Mouse (Mus musculus): ENCODE measurements around the gene Cdkal1. TPM values are rescaled to one million over a fixed set of nuclear protein-coding genes. Genes with fewer than 3 reads are reported as not detected.

Cdkal1 gene
- polyA plus RNA-seq, 1 experiment from 2014 or later = 8.7 TPM

GRCm38 (mm10) chr13:29359341-29359740, 496.1 kb downstream of the Cdkal1 start:
- TF ChIP-seq EP300 (IDR thresholded peaks at IDR 0.05; ENCODE audit: low read depth) = no peak
- TF ChIP-seq CTCF (IDR thresholded peaks at IDR 0.05; ENCODE audit: low read depth) = no peak
- WGBS (ENCODE audit: insufficient replicate concordance) = 53% methylated on average over 1 of the region's 1 CpGs
- H3K9me3 ChIP-seq (ENCODE audit: low read length) = no peaks in the 10 kb centered on the region
- no peaks in the 10 kb centered on the region for H3K36me3 ChIP-seq (replicated peaks; ENCODE audit: insufficient read depth, low read length)
- H3K4me1 ChIP-seq (ENCODE audit: insufficient read depth) = peaks cover 2% of the 10 kb centered on the region; the same call in 1 of the 2 replicates
- H3K9ac ChIP-seq (replicated peaks) = no peak overlapping the region
- ATAC-seq (no peak), DNase-seq (no peak)
- no peak overlapping the region for H3K4me2 ChIP-seq (ENCODE audit: low read depth, low read length)
- H3K27me3 ChIP-seq (ENCODE audit: insufficient read depth, low read length) = no peaks in the 10 kb centered on the region
- H3K4me3 ChIP-seq (ENCODE audit: low read depth, low read length) = no peak overlapping the region
- H3K27ac ChIP-seq (ENCODE audit: low read depth) = no peak overlapping the region

GRCm38 (mm10) chr13:29357483-29357882, 498.0 kb downstream of the Cdkal1 start:
- no peak for TF ChIP-seq CTCF (IDR thresholded peaks at IDR 0.05; ENCODE audit: low read depth)
- no peak for TF ChIP-seq EP300 (IDR thresholded peaks at IDR 0.05; ENCODE audit: low read depth)
- Histone ChIP-seq H3K27me3 (ENCODE audit: insufficient read depth, low read length) (no peaks in the 10 kb centered on the region), H3K9ac (replicated peaks) (no peak overlapping the region), H3K36me3 (replicated peaks; ENCODE audit: insufficient read depth, low read length) (no peaks in the 10 kb centered on the region), H3K4me2 (ENCODE audit: low read depth, low read length) (no peak overlapping the region), H3K9me3 (ENCODE audit: low read length) (no peaks in the 10 kb centered on the region), H3K27ac (ENCODE audit: low read depth) (no peak overlapping the region), H3K4me1 (ENCODE audit: insufficient read depth) (peaks cover 2% of the 10 kb centered on the region; the same call in 1 of the 2 replicates), H3K4me3 (ENCODE audit: low read depth, low read length) (no peak overlapping the region)
- ATAC-seq (no peak), DNase-seq (no peak)
- WGBS (ENCODE audit: insufficient replicate concordance) = 76% methylated on average over 5 of the region's 5 CpGs

GRCm38 (mm10) chr13:29356158-29356485, 499.4 kb downstream of the Cdkal1 start:
- no peak overlapping the region for H3K27ac ChIP-seq (ENCODE audit: low read depth)
- DNase-seq = no peak
- H3K4me3 ChIP-seq (ENCODE audit: low read depth, low read length) = no peak overlapping the region
- TF ChIP-seq CTCF (IDR thresholded peaks at IDR 0.05; ENCODE audit: low read depth) (no peak), EP300 (IDR thresholded peaks at IDR 0.05; ENCODE audit: low read depth) (no peak)
- WGBS (ENCODE audit: insufficient replicate concordance) = 68% methylated on average over 10 of the region's 10 CpGs
- H3K4me1 ChIP-seq (ENCODE audit: insufficient read depth) = no peaks in the 10 kb centered on the region; the same call in 1 of the 2 replicates
- H3K27me3 ChIP-seq (ENCODE audit: insufficient read depth, low read length) = no peaks in the 10 kb centered on the region
- ATAC-seq = no peak
- H3K9ac ChIP-seq (replicated peaks) = no peak overlapping the region
- no peaks in the 10 kb centered on the region for H3K9me3 ChIP-seq (ENCODE audit: low read length)
- H3K4me2 ChIP-seq (ENCODE audit: low read depth, low read length) = no peak overlapping the region
- 0 out of 2 replicates have a peak, but pooled peaks cover 3% of the 10 kb centered on the region for H3K36me3 ChIP-seq (replicated peaks; ENCODE audit: insufficient read depth, low read length)

GRCm38 (mm10) chr13:29355484-29356157, 499.9 kb downstream of the Cdkal1 start:
- no peak for DNase-seq
- ATAC-seq = no peak
- H3K9me3 ChIP-seq (ENCODE audit: low read length) = no peaks in the 10 kb centered on the region
- H3K27ac ChIP-seq (ENCODE audit: low read depth) = no peak overlapping the region
- no peak overlapping the region for H3K4me2 ChIP-seq (ENCODE audit: low read depth, low read length)
- TF ChIP-seq EP300 (IDR thresholded peaks at IDR 0.05; ENCODE audit: low read depth) (no peak), CTCF (IDR thresholded peaks at IDR 0.05; ENCODE audit: low read depth) (no peak)
- no peak overlapping the region for H3K4me3 ChIP-seq (ENCODE audit: low read depth, low read length)
- H3K9ac ChIP-seq (replicated peaks) = no peak overlapping the region
- no peaks in the 10 kb centered on the region for H3K27me3 ChIP-seq (ENCODE audit: insufficient read depth, low read length)
- H3K4me1 ChIP-seq (ENCODE audit: insufficient read depth) = no peaks in the 10 kb centered on the region
- 0 out of 2 replicates have a peak, but pooled peaks cover 3% of the 10 kb centered on the region for H3K36me3 ChIP-seq (replicated peaks; ENCODE audit: insufficient read depth, low read length)
- 74% methylated on average over 3 of the region's 3 CpGs for WGBS (ENCODE audit: insufficient replicate concordance)

GRCm38 (mm10) chr13:29354943-29355342, 500.5 kb downstream of the Cdkal1 start:
- DNase-seq (no peak), ATAC-seq (no peak)
- no peaks in the 10 kb centered on the region for H3K9me3 ChIP-seq (ENCODE audit: low read length)
- 0 out of 2 replicates have a peak, but pooled peaks cover 3% of the 10 kb centered on the region for H3K36me3 ChIP-seq (replicated peaks; ENCODE audit: insufficient read depth, low read length)
- H3K4me1 ChIP-seq (ENCODE audit: insufficient read depth) = no peaks in the 10 kb centered on the region
- 88% methylated on average over 4 of the region's 4 CpGs for WGBS (ENCODE audit: insufficient replicate concordance)
- no peak overlapping the region for H3K9ac ChIP-seq (replicated peaks)
- H3K4me3 ChIP-seq (ENCODE audit: low read depth, low read length) = no peak overlapping the region
- H3K4me2 ChIP-seq (ENCODE audit: low read depth, low read length) = no peak overlapping the region
- TF ChIP-seq EP300 (IDR thresholded peaks at IDR 0.05; ENCODE audit: low read depth) = no peak
- no peak for TF ChIP-seq CTCF (IDR thresholded peaks at IDR 0.05; ENCODE audit: low read depth)
- no peak overlapping the region for H3K27ac ChIP-seq (ENCODE audit: low read depth)
- H3K27me3 ChIP-seq (ENCODE audit: insufficient read depth, low read length) = no peaks in the 10 kb centered on the region

- TF ChIP-seq CTCF (IDR thresholded peaks at IDR 0.05; ENCODE audit: low read depth) (no peak), EP300 (IDR thresholded peaks at IDR 0.05; ENCODE audit: low read depth) (no peak)
- Histone ChIP-seq H3K9ac (replicated peaks) (no peak overlapping the region), H3K4me3 (ENCODE audit: low read depth, low read length) (no peak overlapping the region), H3K4me2 (ENCODE audit: low read depth, low read length) (no peak overlapping the region), H3K9me3 (ENCODE audit: low read length) (no peaks in the 10 kb centered on the region), H3K36me3 (replicated peaks; ENCODE audit: insufficient read depth, low read length) (0 out of 2 replicates have a peak, but pooled peaks cover 3% of the 10 kb centered on the region), H3K27ac (ENCODE audit: low read depth) (no peak overlapping the region), H3K27me3 (ENCODE audit: insufficient read depth, low read length) (no peaks in the 10 kb centered on the region), H3K4me1 (ENCODE audit: insufficient read depth) (no peaks in the 10 kb centered on the region)
- DNase-seq (no peak), ATAC-seq (no peak)
- 83% methylated on average over 5 of the region's 5 CpGs for WGBS (ENCODE audit: insufficient replicate concordance)
These were observed 501.5 kb downstream of the Cdkal1 start for GRCm38 (mm10) chr13:29353888-29354415.

Data from liver, postnatal 0 days (tissue).